Mouse (Mus musculus): Measurements from ENCODE around the gene Fbxl16. TPM values are rescaled to one million over a fixed set of nuclear protein-coding genes. Genes with fewer than 3 reads are reported as not detected.

Gene Fbxl16
- total RNA-seq, 4 experiments from 2014 or later, result 532 to 577 (median 554) TPM

GRCm38 (mm10) chr17:25869954-25870353 is 61.1 kb downstream of the Fbxl16 start:
- DNase-seq (ENCODE audit: low spot score in 2 of 2), result no peak

Small RNA genes lying within 50 kb of the gene (microRNA-seq; reads per million reads assigned to microRNA genes)
- gene Mir3082 (2.9 to 7.1 reads per million in 2 experiments), gene Mir6966 (0.32 to 1.5 reads per million in 2 experiments)

Other genes starting within 250 kb of the Fbxl16 start
- gene Sox8, start 238.4 kb upstream of the Fbxl16 start, total RNA-seq (2022), result 10 to 100 TPM; 47.4 to 54.5 (median 52.1) TPM
- 10 to 100 TPM; 27.0 to 33.4 (median 28.4) TPM for gene Lmf1, start 230.0 kb upstream of the Fbxl16 start, total RNA-seq (2022)
- gene Gng13, start 91.9 kb upstream of the Fbxl16 start, total RNA-seq (2022), result 100 to 1,000 TPM; 115 to 135 (median 117) TPM
- gene Chtf18, start 81.7 kb upstream of the Fbxl16 start, total RNA-seq (2022), result 1 to 10 TPM; 1.3 to 4.9 (median 2.0) TPM
- 10 to 100 TPM; 51.7 to 56.8 (median 54.0) TPM for gene Rpusd1, start 81.4 kb upstream of the Fbxl16 start, total RNA-seq (2022)
- gene Mslnl, start 73.0 kb upstream of the Fbxl16 start, total RNA-seq (2022), result under 1 TPM in 3 of 4 experiments, not detected in 1; 0.13 to 0.41 (median 0.23) TPM
- gene Msln, start 54.7 kb upstream of the Fbxl16 start, total RNA-seq (2022), result 1 to 10 TPM in 2 of 4 experiments, under 1 TPM in 2; 0.21 to 1.8 (median 0.92) TPM
- 10 to 100 TPM; 33.0 to 45.0 (median 34.2) TPM for gene Narfl, start 35.3 kb upstream of the Fbxl16 start, total RNA-seq (2022)
- 100 to 1,000 TPM in 2 of 4 experiments, 10 to 100 TPM in 2; 94.5 to 130 (median 112) TPM for gene Haghl, start 23.4 kb upstream of the Fbxl16 start, total RNA-seq (2022)
- gene Ccdc78, start 22.5 kb upstream of the Fbxl16 start, total RNA-seq (2022), result under 1 TPM; 0.43 to 1.00 (median 0.94) TPM
- 100 to 1,000 TPM in 2 of 4 experiments, 10 to 100 TPM in 2; 93.0 to 103 (median 99.1) TPM for gene Fam173a, start 16.2 kb upstream of the Fbxl16 start, total RNA-seq (2022)
- gene AC134908.4, start 13.4 kb upstream of the Fbxl16 start, total RNA-seq (2022), result 1 to 10 TPM in 1 of 4 experiments, not detected in 3; 1.5 TPM
- gene Metrn, start 11.9 kb upstream of the Fbxl16 start, total RNA-seq (2022), result 10 to 100 TPM; 66.8 to 93.2 (median 84.5) TPM
- gene Wdr24, start 14.5 kb downstream of the Fbxl16 start, total RNA-seq (2022), result 10 to 100 TPM; 22.8 to 29.0 (median 26.5) TPM
- 10 to 100 TPM; 61.0 to 63.6 (median 61.8) TPM for gene Jmjd8, start 19.8 kb downstream of the Fbxl16 start, total RNA-seq (2022)
- gene Stub1, start 24.3 kb downstream of the Fbxl16 start, total RNA-seq (2022), result 100 to 1,000 TPM; 151 to 155 (median 152) TPM
- gene Rhbdl1, start 28.2 kb downstream of the Fbxl16 start, total RNA-seq (2022), result 10 to 100 TPM; 31.6 to 44.8 (median 40.9) TPM
- gene Gm20683, start 32.7 kb downstream of the Fbxl16 start, total RNA-seq (2022), result 10 to 100 TPM; 21.4 to 27.6 (median 25.7) TPM
- 100 to 1,000 TPM in 1 of 4 experiments, 10 to 100 TPM in 3; 81.2 to 107 (median 93.1) TPM for gene Rhot2, start 35.8 kb downstream of the Fbxl16 start, total RNA-seq (2022)
- 10 to 100 TPM; 19.0 to 28.8 (median 23.6) TPM for gene Wdr90, start 52.4 kb downstream of the Fbxl16 start, total RNA-seq (2022)
- gene Mcrip2, start 59.7 kb downstream of the Fbxl16 start, total RNA-seq (2022), result 10 to 100 TPM; 16.9 to 26.9 (median 21.5) TPM
- 10 to 100 TPM; 37.5 to 42.2 (median 39.1) TPM for gene Mettl26, start 66.0 kb downstream of the Fbxl16 start, total RNA-seq (2022)
- 1 to 10 TPM; 1.6 to 2.4 (median 1.9) TPM for gene Wfikkn1, start 71.8 kb downstream of the Fbxl16 start, total RNA-seq (2022)
- gene Rab40c, start 110.6 kb downstream of the Fbxl16 start, total RNA-seq (2022), result 10 to 100 TPM; 42.0 to 72.9 (median 46.4) TPM
- gene Pigq, start 135.9 kb downstream of the Fbxl16 start, total RNA-seq (2022), result 100 to 1,000 TPM; 104 to 128 (median 120) TPM
- 1 to 10 TPM in 1 of 4 experiments, under 1 TPM in 2, not detected in 1; 0.16 to 2.8 (median 0.28) TPM for gene Nhlrc4, start 135.9 kb downstream of the Fbxl16 start, total RNA-seq (2022)
- gene A930017K11Rik, start 143.5 kb downstream of the Fbxl16 start, total RNA-seq (2022), result 1 to 10 TPM in 1 of 4 experiments, under 1 TPM in 3; 0.77 to 1.2 (median 0.88) TPM
- gene Capn15, start 176.7 kb downstream of the Fbxl16 start, total RNA-seq (2022), result 10 to 100 TPM; 45.4 to 61.2 (median 53.8) TPM